Comparison of ENCODE assay signal across 18 mouse cellular contexts in genomic region chr12:54369217-54369616, GRCm38 (mm10).
DNase-seq lines count a peak whose midpoint lies in the region; ATAC-seq lines count a peak whose summit lies in the region.
"Had no signal": no experiment of that assay in that cellular context is flagged by ENCODE, and none has a peak within 500 bp of the region (broad histone marks: within the 10 kb centered on the region; RNA-seq: fewer than 3 reads in every experiment).

No protein-coding gene starts in this region.

- H3K4me1 ChIP-seq in embryonic facial prominence, embryonic 10.5 days, result 0 out of 2 replicates have a peak, but pooled peaks cover 3% of the 10 kb centered on the region
- H3K4me1 ChIP-seq in heart, embryonic 10.5 days, result no peaks in the 10 kb centered on the region

- intact Hi-C loops in heart, postnatal 25 days (cut with DNase I), result no loop called here

- no peaks in the 10 kb centered on the region for H3K27me3 ChIP-seq in embryonic facial prominence, embryonic 10.5 days (replicated peaks; ENCODE audit: low read depth, poor library complexity, severe bottlenecking)
- H3K27me3 ChIP-seq in heart, embryonic 10.5 days (ENCODE audit: insufficient read depth, poor library complexity, severe bottlenecking), result no peaks in the 10 kb centered on the region
- H3K27me3 ChIP-seq: heart, embryonic 15.5 days; hindbrain, embryonic 12.5 days; neural tube, embryonic 13.5 days had no signal

- 84% methylated on average over 5 of the region's 5 CpGs for WGBS in embryonic facial prominence, embryonic 10.5 days
- whole genome bisulfite sequencing in heart, embryonic 10.5 days, result 73% methylated on average over 5 of the region's 5 CpGs

- peak; percentile 96 for ATAC-seq in granulocyte monocyte progenitor cell, adult 5-6 weeks (replicated peaks; ENCODE audit: poor library complexity, severe bottlenecking)

- no peaks in the 10 kb centered on the region for H3K9me3 ChIP-seq in embryonic facial prominence, embryonic 10.5 days
- H3K9me3 ChIP-seq in heart, embryonic 10.5 days, result no peaks in the 10 kb centered on the region
- H3K9me3 ChIP-seq: heart, embryonic 15.5 days; hindbrain, embryonic 12.5 days; neural tube, embryonic 13.5 days had no signal

- no peaks in the 10 kb centered on the region for H3K36me3 ChIP-seq in embryonic facial prominence, embryonic 10.5 days (replicated peaks)
- no peaks in the 10 kb centered on the region for H3K36me3 ChIP-seq in heart, embryonic 10.5 days
- H3K36me3 ChIP-seq: heart, embryonic 15.5 days; hindbrain, embryonic 12.5 days; neural tube, embryonic 13.5 days had no signal

- no peak overlapping the region for H3K27ac ChIP-seq in embryonic facial prominence, embryonic 10.5 days (replicated peaks)
- no peak overlapping the region for H3K27ac ChIP-seq in heart, embryonic 10.5 days
- H3K27ac ChIP-seq: heart, embryonic 15.5 days; hindbrain, embryonic 12.5 days; neural tube, embryonic 13.5 days had no signal

- DNase-seq in heart, adult 11 months, result peak; percentile 84
- no peak for DNase-seq in heart, postnatal 25 days (ENCODE audit: low spot score)
- DNase-seq in MN1 (ENCODE audit: low spot score), result peak; percentile 23
- DNase-seq in naive thymus-derived CD4-positive, alpha-beta T cell, adult 2 months (ENCODE audit: low read depth), result peak; percentile 9
- DNase-seq in embryonic facial prominence, embryonic 10.5 days (ENCODE audit: low spot score), result no peak
- DNase-seq in kidney, adult 11 months, result no peak
- no peak for DNase-seq in heart, embryonic 10.5 days (ENCODE audit: low spot score)
- DNase-seq: cerebellum, adult 2 months; kidney, adult 2 months; kidney, postnatal 36 days; lung, postnatal 14 days; right cerebral cortex, postnatal 4 days; thymus, adult 18-20 months had no signal

- no peak overlapping the region for H3K4me3 ChIP-seq in embryonic facial prominence, embryonic 10.5 days
- no peak overlapping the region for H3K4me3 ChIP-seq in heart, embryonic 10.5 days
- H3K4me3 ChIP-seq: erythroblast, embryonic 14.5 days; heart, embryonic 15.5 days; hindbrain, embryonic 12.5 days; neural tube, embryonic 13.5 days had no signal

Comparison
In these comparisons a context has a peak if more than half of its experiments do, and no peak if none do; other contexts are left out.
1. DNase-seq: peak in heart, adult 11 months (single experiment), MN1 (single experiment) and naive thymus-derived CD4-positive, alpha-beta T cell, adult 2 months (single experiment); none in heart, postnatal 25 days (single experiment), embryonic facial prominence, embryonic 10.5 days (single experiment), kidney, adult 11 months (single experiment) and heart, embryonic 10.5 days (single experiment).